Mouse (Mus musculus) CD4-positive, CD25-positive, alpha-beta regulatory T cell, adult 4 months (primary cell): ENCODE data around the gene Naglu. TPM values are rescaled to one million over a fixed set of nuclear protein-coding genes. Genes with fewer than 3 reads are reported as not detected.
A peak's percentile ranks its signal among the peaks of the same experiment; 100 is the strongest.
"Not testable (repeated sequence)": the region's sequence is repeated elsewhere in the genome, so short reads cannot be mapped to it uniquely, and the experiment has no call there.

Experiments
- ATAC-seq: one replicate; pipeline ENCODE4 v1.8.0; 2017
- polyA plus RNA-seq, 2 experiments: library from polyadenylated mRNA; unstranded; fragments of 100-300 nt; shearing (Covaris generic); gene quantifications; one replicate each; pipeline ENCODE4 v1.2.1; 2017

The Naglu gene
- polyA plus RNA-seq, 2 experiments from 2014 or later, result 7.6 to 7.9 TPM

DNA sequence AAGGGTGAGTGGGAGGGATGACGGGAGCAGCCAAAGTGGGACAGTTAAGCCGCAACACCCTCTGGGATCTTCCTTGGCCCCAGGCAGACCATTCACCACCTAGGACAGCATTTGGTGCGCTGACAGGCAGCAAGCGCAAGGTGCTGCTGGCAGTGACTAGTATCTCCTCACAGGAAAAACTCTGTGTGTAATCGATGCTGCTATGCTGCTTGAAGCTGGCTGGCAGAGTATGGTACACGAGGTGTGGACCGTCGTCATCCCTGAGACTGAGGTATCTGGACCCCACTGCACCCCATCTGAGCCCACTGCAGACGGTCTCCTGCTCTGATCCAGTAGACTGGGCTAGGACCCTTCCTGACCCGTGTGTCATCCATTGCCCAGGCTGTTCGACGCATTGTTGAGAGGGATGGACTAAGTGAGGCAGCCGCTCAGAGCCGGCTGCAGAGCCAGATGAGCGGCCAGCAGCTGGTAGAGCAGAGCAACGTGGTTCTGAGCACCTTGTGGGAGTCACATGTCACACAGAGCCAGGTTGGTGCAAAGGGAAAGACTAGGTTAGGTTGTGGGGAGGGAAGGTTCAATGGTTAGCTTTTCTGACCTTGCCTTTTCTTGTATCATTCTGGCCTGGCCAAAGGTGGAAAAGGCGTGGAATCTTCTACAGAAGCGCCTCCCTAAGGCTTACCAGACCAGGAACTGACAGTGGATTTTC is 16.0 kb downstream of the Naglu start:
- ATAC-seq, result no peak

DNA sequence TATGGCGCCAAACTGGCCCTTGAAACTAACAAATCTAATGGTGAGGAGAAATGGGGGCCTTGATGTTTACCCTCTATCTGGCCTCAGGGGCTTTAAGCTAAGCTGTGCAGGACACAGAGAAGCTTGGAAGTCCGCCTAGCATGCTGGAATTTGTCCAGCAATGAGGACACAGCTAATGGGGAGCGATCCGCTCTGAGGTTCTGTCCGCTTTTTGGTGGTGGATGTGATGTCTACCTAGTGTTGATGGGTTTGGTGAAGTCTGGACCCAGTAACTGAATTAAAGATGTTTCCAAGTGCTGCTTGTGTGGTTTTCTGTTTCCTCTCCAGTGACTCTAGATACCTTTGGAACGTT is 16.5 kb downstream of the Naglu start:
- ATAC-seq, result no peak

- peak; percentile 85 for ATAC-seq
Measured at GRCm38 (mm10) chr11:101086756-101087681, 17.2 kb downstream of the Naglu start, which contains the start of gene Mlx. Mlx (plus strand) TSS chr11:101087277.

DNA sequence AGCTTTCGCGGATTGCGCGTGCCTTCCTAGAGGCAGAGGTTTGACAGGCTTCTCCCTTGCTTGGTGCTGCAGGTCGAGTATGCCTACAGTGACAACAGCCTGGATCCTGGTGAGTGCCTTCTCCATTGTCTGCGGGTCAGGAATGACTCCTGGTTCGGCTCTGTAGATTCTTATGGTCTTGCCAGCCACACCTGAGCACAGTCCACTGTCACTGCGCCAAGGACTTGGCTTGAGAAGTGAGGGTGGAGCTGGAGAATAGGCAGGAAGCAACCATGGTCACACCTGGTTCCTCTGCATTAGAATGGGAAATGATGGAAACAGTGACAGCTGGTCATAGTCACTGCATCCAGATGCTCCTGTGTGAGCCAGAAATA is 17.9 kb downstream of the Naglu start:
- ATAC-seq, result no peak

GRCm38 (mm10) chr11:101089931-101090330 is 20.1 kb downstream of the Naglu start:
- no peak for ATAC-seq

- peak; percentile 26 for ATAC-seq
Measured at GRCm38 (mm10) chr11:101094930-101095313, 25.1 kb downstream of the Naglu start.

GRCm38 (mm10) chr11:101095314-101096024 is 25.7 kb downstream of the Naglu start, which contains the start of gene Psmc3ip:
Psmc3ip (minus strand) TSS chr11:101095436.
- ATAC-seq, result peak; percentile 96

DNA sequence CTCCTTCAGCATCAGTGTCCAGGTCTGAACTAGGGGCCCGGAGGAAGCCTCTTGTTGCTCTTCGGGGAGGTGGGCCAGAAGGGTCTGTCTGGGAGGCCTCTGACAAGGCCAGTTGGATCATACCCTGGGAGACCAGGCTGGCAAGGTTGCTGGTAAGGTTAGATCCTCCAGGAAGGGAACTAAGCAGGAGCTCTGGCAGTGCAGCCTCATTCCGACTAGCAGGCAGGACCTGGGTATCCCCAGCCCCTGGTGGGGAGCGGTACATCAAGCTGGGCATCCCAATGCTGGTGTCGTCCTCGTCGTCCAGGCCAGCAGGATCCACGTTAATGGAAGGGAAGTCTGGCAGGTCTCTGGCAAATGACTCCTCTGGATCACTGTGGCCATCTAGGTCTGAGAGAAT is 28.4 kb downstream of the Naglu start:
- ATAC-seq, result no peak

DNA sequence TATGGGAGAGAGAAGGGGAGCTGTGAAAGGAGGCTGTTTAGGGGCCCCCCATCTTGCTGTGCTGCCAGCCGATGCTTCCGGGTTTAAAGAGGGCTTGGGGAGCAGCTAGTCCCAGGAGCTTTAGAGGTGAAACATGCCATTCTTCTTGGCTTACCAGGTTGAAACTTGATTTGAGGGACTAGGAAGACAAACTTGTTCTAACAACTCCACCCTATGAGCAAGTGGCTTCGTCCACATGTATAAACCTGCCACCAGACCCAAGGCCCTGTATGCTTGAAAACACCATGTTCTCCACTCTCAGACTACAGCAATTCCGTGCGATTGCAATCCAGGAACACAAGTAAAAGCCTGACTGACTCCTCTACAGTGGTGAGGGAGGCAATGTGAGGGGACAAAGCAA is 33.2 kb downstream of the Naglu start:
- ATAC-seq, result no peak

DNA sequence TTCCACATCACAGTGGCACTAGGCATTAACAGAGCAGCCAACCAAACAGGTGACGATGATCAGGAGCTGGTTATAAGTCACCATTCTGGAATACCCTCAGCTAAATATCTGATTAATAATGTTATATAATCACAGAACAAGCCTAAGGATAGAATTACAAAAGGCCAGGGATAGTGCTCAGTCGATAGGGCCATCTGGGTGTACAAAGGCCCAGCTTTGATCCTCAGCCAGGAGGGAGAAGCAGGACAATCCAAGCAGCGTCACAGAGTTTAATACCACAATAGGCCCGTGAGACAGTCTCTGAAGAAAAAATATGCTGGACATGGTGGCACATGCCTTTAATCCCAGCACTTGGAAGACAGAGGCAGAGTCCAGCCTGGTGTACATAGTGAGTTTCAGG is 39.5 kb downstream of the Naglu start:
- no peak for ATAC-seq

GRCm38 (mm10) chr11:101110708-101111107 is 40.9 kb downstream of the Naglu start:
- ATAC-seq, result no peak

GRCm38 (mm10) chr11:101111178-101111577 is 41.4 kb downstream of the Naglu start:
- ATAC-seq, result no peak

DNA sequence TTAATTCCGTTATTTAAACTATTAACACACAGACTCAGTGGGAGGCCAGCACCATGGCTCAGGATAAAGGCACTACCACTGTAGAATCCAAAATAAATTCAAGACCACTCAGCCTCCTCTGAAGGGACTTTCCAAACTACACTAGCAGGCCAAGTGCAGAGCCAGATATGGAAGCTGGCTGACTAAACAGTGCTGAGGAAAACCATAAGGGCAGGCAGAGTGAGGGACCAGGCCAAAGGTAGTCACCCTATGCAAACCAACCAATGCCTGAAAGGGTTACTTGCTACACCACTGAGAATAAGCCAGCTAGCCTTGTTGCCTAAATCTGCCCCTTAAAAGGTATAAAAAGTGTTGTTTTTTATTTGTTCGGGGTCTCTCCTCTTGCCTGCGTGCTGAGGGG is 42.4 kb downstream of the Naglu start:
- ATAC-seq, result no peak

GRCm38 (mm10) chr11:101115564-101115963 is 45.8 kb downstream of the Naglu start:
- no peak for ATAC-seq

DNA sequence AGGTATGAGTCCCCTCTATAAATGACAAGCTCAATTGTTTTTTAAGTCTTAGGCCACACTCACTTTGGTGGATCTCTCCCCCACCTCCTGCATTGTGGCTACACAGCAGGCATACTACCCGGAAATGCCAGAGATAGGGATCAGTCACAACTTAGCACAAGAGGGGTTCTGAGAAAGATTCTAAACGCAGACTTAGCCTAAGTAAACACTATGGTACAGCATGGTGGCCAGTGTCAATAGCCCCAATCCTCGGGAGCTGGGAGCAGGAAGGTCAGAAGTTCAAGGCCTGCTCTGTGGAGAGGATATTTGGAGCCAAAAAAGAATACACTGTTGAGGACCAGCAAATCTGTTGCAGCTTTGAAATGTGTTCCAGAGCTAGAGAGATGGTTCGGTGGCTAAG is 48.3 kb downstream of the Naglu start:
- ATAC-seq, result no peak

GRCm38 (mm10) chr11:101119131-101119760 is 49.4 kb downstream of the Naglu start:
- ATAC-seq, result peak; percentile 30

DNA sequence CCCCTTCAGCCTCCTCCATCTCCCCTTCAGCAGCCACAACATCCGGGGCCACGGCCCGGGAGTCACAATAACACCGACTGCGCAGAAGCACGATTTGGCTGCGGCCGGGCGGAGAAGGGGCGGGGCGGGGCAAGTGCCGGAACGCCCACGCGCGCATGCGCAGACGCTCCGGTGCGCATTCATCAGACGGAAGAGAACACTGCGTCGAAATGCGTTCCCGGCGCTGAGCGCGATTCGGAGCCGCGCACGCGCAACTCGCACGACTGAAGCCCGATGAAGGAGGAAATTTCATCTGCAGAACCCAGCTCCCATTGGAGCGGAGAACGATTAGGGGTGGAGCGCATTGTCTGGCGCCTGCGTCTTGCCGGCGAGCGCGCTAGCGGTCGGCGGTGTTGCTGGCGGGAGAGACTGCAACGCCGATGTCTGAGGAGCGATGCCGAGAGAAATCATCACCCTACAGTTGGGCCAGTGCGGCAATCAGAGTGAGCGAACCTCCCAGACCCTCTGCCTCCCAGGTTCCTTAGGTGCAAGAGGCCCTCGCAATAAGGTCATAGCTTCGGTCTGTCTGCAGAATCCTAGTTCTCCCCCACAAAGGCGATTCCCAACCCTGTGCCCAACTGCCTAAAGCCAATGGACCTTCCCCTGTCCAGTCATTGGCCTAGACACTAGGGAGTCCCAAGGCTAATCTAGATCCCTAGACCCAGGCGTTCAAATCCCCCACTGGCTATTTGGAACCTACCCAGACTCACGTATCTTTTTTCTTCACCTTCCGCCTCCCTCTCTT is 50.1 kb downstream of the Naglu start, which contains the start of the genes Retreg3 and Tubg1:
TSS of gene Retreg3 (minus strand) at position 133 of the 784 bp plus-strand sequence.
TSS of gene Tubg1 (plus strand) at position 178 of the 784 bp plus-strand sequence.
- peak; percentile 94 for ATAC-seq

DNA sequence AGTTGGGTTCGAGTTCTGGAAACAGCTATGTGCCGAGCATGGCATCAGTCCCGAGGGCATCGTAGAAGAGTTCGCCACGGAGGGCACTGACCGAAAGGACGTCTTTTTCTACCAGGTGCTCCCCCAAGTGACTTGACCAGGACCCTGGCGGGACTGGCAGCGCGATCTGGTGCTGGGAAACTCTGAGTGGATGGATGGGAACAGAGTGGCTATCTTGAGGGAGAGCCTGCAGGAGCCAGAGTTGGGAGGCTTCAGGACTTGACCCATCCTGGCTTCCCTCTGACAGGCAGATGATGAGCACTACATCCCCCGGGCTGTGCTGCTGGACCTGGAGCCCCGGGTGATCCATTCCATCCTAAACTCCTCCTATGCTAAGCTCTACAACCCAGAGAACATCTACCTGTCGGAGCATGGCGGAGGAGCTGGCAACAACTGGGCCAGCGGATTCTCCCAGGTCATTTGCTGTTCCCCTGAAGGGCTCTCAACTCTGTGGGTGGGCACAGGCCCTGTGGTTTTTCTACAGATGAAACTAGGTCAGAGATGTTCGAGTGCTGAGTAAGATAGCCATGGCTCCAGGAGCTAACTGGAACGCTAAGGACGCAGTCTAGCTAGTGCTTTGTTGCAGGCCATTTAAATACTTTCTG is 50.9 kb downstream of the Naglu start:
- ATAC-seq, result no peak

GRCm38 (mm10) chr11:101124494-101124893 is 54.7 kb downstream of the Naglu start:
- not testable (repeated sequence) for ATAC-seq

- not testable (repeated sequence) for ATAC-seq
Measured at GRCm38 (mm10) chr11:101125008-101125407, 55.2 kb downstream of the Naglu start.

DNA sequence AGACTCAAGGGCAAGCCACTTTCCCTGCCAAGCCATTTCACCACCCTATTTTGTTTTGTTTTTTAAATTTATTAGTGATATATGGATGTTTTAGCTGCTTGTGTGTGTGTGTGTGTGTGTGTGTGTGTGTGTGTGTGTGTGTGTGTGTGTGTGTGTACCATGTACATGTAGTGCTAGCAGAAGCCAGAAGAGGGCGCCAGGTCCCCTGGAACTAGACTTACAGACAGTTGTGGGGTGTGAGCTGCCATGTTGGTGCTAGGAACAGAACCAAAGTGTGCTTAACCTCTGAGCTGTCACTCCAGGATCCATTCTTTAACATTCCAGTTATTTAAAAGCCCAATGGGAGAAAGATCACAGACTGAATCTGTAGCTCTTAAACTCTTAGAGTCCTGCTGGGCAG is 57.3 kb downstream of the Naglu start:
- no peak for ATAC-seq
